20 mouse cellular contexts compared by ENCODE assay signal in the genomic region with DNA sequence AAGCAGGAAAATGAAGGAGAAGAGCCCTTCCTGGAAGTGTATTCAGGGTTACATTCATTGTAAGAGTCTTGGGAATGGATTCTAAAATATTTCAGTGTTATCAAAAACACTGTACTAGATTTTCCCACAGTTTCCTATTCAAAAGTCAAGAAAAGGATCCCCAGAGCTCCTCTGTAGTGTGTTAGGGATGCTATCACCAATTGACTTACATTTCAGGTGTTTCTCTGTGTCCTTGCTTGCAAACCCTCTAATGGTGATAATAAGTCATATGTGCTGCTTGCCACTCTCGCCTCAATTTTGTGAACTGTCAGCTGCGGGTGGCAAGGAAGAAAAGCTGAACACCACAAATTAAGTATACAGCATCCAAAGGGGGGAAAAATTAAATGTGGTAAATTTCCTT.
DNase-seq lines count a peak whose midpoint lies in the region; ATAC-seq and TF ChIP-seq lines count a peak whose summit lies in the region.
"Had no signal": no experiment of that assay in that cellular context is flagged by ENCODE, and none has a peak within 500 bp of the region (broad histone marks: within the 10 kb centered on the region; RNA-seq: fewer than 3 reads in every experiment).

No protein-coding gene starts in this region.

- peak overlapping the region; percentile 37; the same call in 1 of the 2 replicates for H3K27ac ChIP-seq in heart, embryonic 16.5 days (ENCODE audit: low read length)
- H3K27ac ChIP-seq in thymus, adult 2 months (ENCODE audit: control insufficient read depth, insufficient read depth, low read length) = peak overlapping the region; percentile 62; the same call in 1 of the 2 replicates
- H3K27ac ChIP-seq in liver, embryonic 15.5 days (replicated peaks) = no peak overlapping the region; the same call in 1 of the 2 replicates
- H3K27ac ChIP-seq in midbrain, embryonic 16.5 days (ENCODE audit: low read length) = no peak overlapping the region
- H3K27ac ChIP-seq: embryonic facial prominence, embryonic 12.5 days; gastrocnemius, adult 2 months; hindbrain, embryonic 13.5 days; hindbrain, postnatal 0 days had no signal

- TF ChIP-seq POLR2A in thymus, adult 2 months (IDR thresholded peaks at IDR 0.05; ENCODE audit: control insufficient read depth, extremely low read depth, insufficient read depth, low read length, poor library complexity) = no peak

- no peaks in the 10 kb centered on the region for H3K4me1 ChIP-seq in heart, embryonic 16.5 days (ENCODE audit: control insufficient read depth, insufficient read depth, low read length)
- peaks cover 12% of the 10 kb centered on the region for H3K4me1 ChIP-seq in thymus, adult 2 months (replicated peaks; ENCODE audit: control insufficient read depth, insufficient read depth, low read length)
- H3K4me1 ChIP-seq in liver, embryonic 15.5 days (replicated peaks) = peaks cover 25% of the 10 kb centered on the region
- no peaks in the 10 kb centered on the region; the same call in 1 of the 2 replicates for H3K4me1 ChIP-seq in midbrain, embryonic 16.5 days (ENCODE audit: control insufficient read depth, insufficient read depth, low read length)
- H3K4me1 ChIP-seq: embryonic facial prominence, embryonic 12.5 days; hindbrain, embryonic 13.5 days had no signal

- no peak for DNase-seq in heart, adult 8-10 months (ENCODE audit: low spot score)
- DNase-seq in thymus, adult 2 months = no peak
- DNase-seq in thymus, postnatal 0 days (ENCODE audit: low spot score) = no peak
- DNase-seq in layer of hippocampus, adult 11-12 months (ENCODE audit: low spot score) = no peak
- DNase-seq in layer of hippocampus, adult 9-10 months (ENCODE audit: low spot score) = no peak
- DNase-seq: adrenal gland, adult 8-10 months; cerebellum, adult 11 months; cerebellum, adult 8-10 months; cerebellum, postnatal 14 days; gastrocnemius, adult 2 months; gastrocnemius, postnatal 25 days; heart, postnatal 14 days had no signal

- no peaks in the 10 kb centered on the region for H3K27me3 ChIP-seq in heart, embryonic 16.5 days (ENCODE audit: control insufficient read depth, insufficient read depth, low read length)
- no peaks in the 10 kb centered on the region for H3K27me3 ChIP-seq in thymus, adult 2 months (ENCODE audit: control insufficient read depth, insufficient read depth, low read length)
- H3K27me3 ChIP-seq in liver, embryonic 15.5 days = no peaks in the 10 kb centered on the region
- no peaks in the 10 kb centered on the region for H3K27me3 ChIP-seq in midbrain, embryonic 16.5 days (ENCODE audit: control insufficient read depth, insufficient read depth, low read depth, low read length)
- H3K27me3 ChIP-seq: embryonic facial prominence, embryonic 12.5 days; hindbrain, embryonic 13.5 days had no signal

- WGBS in heart, embryonic 16.5 days = 85% methylated on average over 2 of the region's 2 CpGs
- 15% methylated on average over 2 of the region's 2 CpGs for WGBS in thymus, adult 2 months
- 40% methylated on average over 2 of the region's 2 CpGs for WGBS in liver, embryonic 15.5 days (ENCODE audit: insufficient replicate concordance)
- 93% methylated on average over 2 of the region's 2 CpGs for WGBS in midbrain, embryonic 16.5 days

- H3K4me3 ChIP-seq in heart, embryonic 16.5 days (ENCODE audit: low read length) = no peak overlapping the region
- H3K4me3 ChIP-seq in thymus, adult 2 months (ENCODE audit: control insufficient read depth, insufficient read depth, low read length) = no peak overlapping the region
- no peak overlapping the region for H3K4me3 ChIP-seq in liver, embryonic 15.5 days (replicated peaks)
- no peak overlapping the region for H3K4me3 ChIP-seq in midbrain, embryonic 16.5 days (ENCODE audit: low read depth, low read length)
- H3K4me3 ChIP-seq: embryonic facial prominence, embryonic 12.5 days; gastrocnemius, adult 2 months; hindbrain, embryonic 13.5 days had no signal

- peaks cover 7% of the 10 kb centered on the region; the same call in 1 of the 2 replicates for H3K36me3 ChIP-seq in heart, embryonic 16.5 days (ENCODE audit: control insufficient read depth, insufficient read depth)
- no peaks in the 10 kb centered on the region for H3K36me3 ChIP-seq in thymus, adult 2 months (ENCODE audit: control insufficient read depth, insufficient read depth, low read length)
- H3K36me3 ChIP-seq in liver, embryonic 15.5 days (replicated peaks) = no peaks in the 10 kb centered on the region
- H3K36me3 ChIP-seq in midbrain, embryonic 16.5 days (ENCODE audit: control insufficient read depth, insufficient read depth, low read length) = no peaks in the 10 kb centered on the region
- H3K36me3 ChIP-seq: embryonic facial prominence, embryonic 12.5 days; G1E; hindbrain, embryonic 13.5 days had no signal

- H3K9me3 ChIP-seq in heart, embryonic 16.5 days (replicated peaks; ENCODE audit: control insufficient read depth, low read length) = no peaks in the 10 kb centered on the region
- H3K9me3 ChIP-seq in liver, embryonic 15.5 days (replicated peaks) = no peaks in the 10 kb centered on the region
- H3K9me3 ChIP-seq in midbrain, embryonic 16.5 days (replicated peaks; ENCODE audit: control insufficient read depth, low read length, poor library complexity, severe bottlenecking) = no peaks in the 10 kb centered on the region
- H3K9me3 ChIP-seq: embryonic facial prominence, embryonic 12.5 days; G1E; hindbrain, embryonic 13.5 days had no signal

- no peak for ATAC-seq in heart, embryonic 16.5 days (replicated peaks; ENCODE audit: extremely low read depth, insufficient read depth, low FRiP score)
- ATAC-seq in liver, embryonic 15.5 days (ENCODE audit: insufficient read depth) = peak; percentile 60; the same call in 1 of the 2 replicates
- no peak for ATAC-seq in midbrain, embryonic 16.5 days
- ATAC-seq: forebrain, embryonic 14.5 days; hindbrain, postnatal 0 days had no signal

- no peak overlapping the region for H3K9ac ChIP-seq in heart, embryonic 16.5 days (ENCODE audit: low read length)
- no peak overlapping the region for H3K9ac ChIP-seq in liver, embryonic 15.5 days
- H3K9ac ChIP-seq in midbrain, embryonic 16.5 days (ENCODE audit: low read depth, low read length) = no peak overlapping the region
- H3K9ac ChIP-seq: embryonic facial prominence, embryonic 12.5 days; hindbrain, embryonic 13.5 days had no signal

- H3K4me2 ChIP-seq in heart, embryonic 16.5 days (ENCODE audit: low read depth, low read length) = no peak overlapping the region
- peak overlapping the region; percentile 20; the same call in 1 of the 2 replicates for H3K4me2 ChIP-seq in liver, embryonic 15.5 days
- no peak overlapping the region for H3K4me2 ChIP-seq in midbrain, embryonic 16.5 days (ENCODE audit: low read length)
- H3K4me2 ChIP-seq: embryonic facial prominence, embryonic 12.5 days; hindbrain, embryonic 13.5 days had no signal

- no peak for TF ChIP-seq CTCF in thymus, adult 2 months (IDR thresholded peaks at IDR 0.05; ENCODE audit: borderline replicate concordance, control insufficient read depth, extremely low read depth, insufficient read depth, low read length, poor library complexity)

Comparison
In these comparisons a context has a peak if more than half of its experiments do, and no peak if none do; other contexts are left out.
1. H3K27ac ChIP-seq: peak in heart, embryonic 16.5 days (single experiment) and thymus, adult 2 months (single experiment); none in liver, embryonic 15.5 days (single experiment) and midbrain, embryonic 16.5 days (single experiment).